Mouse (Mus musculus): ENCODE measurements around the gene Scn2a. TPM values are rescaled to one million over a fixed set of nuclear protein-coding genes. Genes with fewer than 3 reads are reported as not detected.

Gene Scn2a
- total and polyA plus RNA-seq, 3 experiments = 0.59 to 4.8 (median 2.3) TPM

- no peak for DNase-seq (ENCODE audit: extremely low read depth)
- Histone ChIP-seq H3K27me3 (replicated peaks) (no peaks in the 10 kb centered on the region), H3K4me2 (ENCODE audit: insufficient read depth, low read depth, poor library complexity, severe bottlenecking) (no peak overlapping the region), H3K4me1 (ENCODE audit: control insufficient read depth in 1 of 2, insufficient read depth in 2 of 2) (peaks cover 2 to 8% of the 10 kb centered on the region in 2 experiments; a peak in 3 of 4 replicates), H3K9me3 (replicated peaks; ENCODE audit: low read length) (no peaks in the 10 kb centered on the region), H3K9ac (ENCODE audit: insufficient read depth, low read depth) (no peak overlapping the region), H3K4me3 (replicated peaks in 1 of 3; ENCODE audit: low read depth in 2 of 3, low read length in 2 of 3, poor library complexity in 1 of 3) (no peak overlapping the region), H3K27ac (ENCODE audit: insufficient read depth, low read depth) (no peak overlapping the region), H3K79me2 (replicated peaks; ENCODE audit: control insufficient read depth, extremely low read depth, insufficient read depth, poor library complexity, severe bottlenecking) (no peaks in the 10 kb centered on the region), H3K36me3 (replicated peaks in 1 of 2; ENCODE audit: control insufficient read depth in 1 of 2, insufficient read depth in 1 of 2, low read length in 1 of 2) (no peaks in the 10 kb centered on the region)
- in situ Hi-C loops (cut with MboI; ENCODE audit: low pct_ligation_motif_present, low pct_unique_long_range_greater_than_20kb, low sequenced_read_pairs) (no loop called here), dilution Hi-C loops (cut with MboI; ENCODE audit: extremely low pct_ligation_motif_present, extremely low pct_unique_long_range_greater_than_20kb, low sequenced_read_pairs) (no loop called here)
- no peak for TF ChIP-seq ZNF384 (IDR thresholded peaks at IDR 0.05; ENCODE audit: low read depth, low read length)
- no peak for TF ChIP-seq SIN3A (IDR thresholded peaks at IDR 0.05; ENCODE audit: low read length)
- no peak for TF ChIP-seq ETS1 (conservative IDR thresholded peaks at IDR 0.05; ENCODE audit: low read depth, low read length)
- no peak for TF ChIP-seq EP300 (IDR thresholded peaks at IDR 0.05; ENCODE audit: low read length)
- TF ChIP-seq HCFC1 (IDR thresholded peaks at IDR 0.05; ENCODE audit: low read depth, low read length) = no peak
- no peak for TF ChIP-seq POLR2AphosphoS2 (IDR thresholded peaks at IDR 0.05; ENCODE audit: low read depth, low read length)
- no peak for TF ChIP-seq PAX5 (IDR thresholded peaks at IDR 0.05; ENCODE audit: low read length)
- no peak for TF ChIP-seq NELFE (IDR thresholded peaks at IDR 0.05; ENCODE audit: low read depth, low read length)
Measured at GRCm38 (mm10) chr2:65665180-65665579, 44.6 kb downstream of the Scn2a start.

- in situ Hi-C loops (cut with MboI; ENCODE audit: low pct_ligation_motif_present, low pct_unique_long_range_greater_than_20kb, low sequenced_read_pairs) = no loop called here
- H3K4me3 ChIP-seq (replicated peaks in 1 of 3; ENCODE audit: low read depth in 2 of 3, low read length in 2 of 3, poor library complexity in 1 of 3) = peak overlapping the region in 1 of 3 experiments; percentile 56
Measured at GRCm38 (mm10) chr2:65667590-65668436, 47.2 kb downstream of the Scn2a start.

More at GRCm38 (mm10) chr2:65667590-65668436, 47.2 kb downstream of the Scn2a start:
- Histone ChIP-seq H3K27me3 (replicated peaks) (no peaks in the 10 kb centered on the region), H3K9me3 (replicated peaks; ENCODE audit: low read length) (no peaks in the 10 kb centered on the region), H3K36me3 (replicated peaks in 1 of 2; ENCODE audit: control insufficient read depth in 1 of 2, insufficient read depth in 1 of 2, low read length in 1 of 2) (no peaks in the 10 kb centered on the region), H3K4me2 (ENCODE audit: insufficient read depth, low read depth, poor library complexity, severe bottlenecking) (peak overlapping the region; percentile 62; the same call in 1 of the 2 replicates), H3K9ac (ENCODE audit: insufficient read depth, low read depth) (no peak overlapping the region), H3K27ac (ENCODE audit: insufficient read depth, low read depth) (no peak overlapping the region), H3K4me1 (ENCODE audit: control insufficient read depth in 1 of 2, insufficient read depth in 2 of 2) (peaks cover 2 to 18% of the 10 kb centered on the region in 2 experiments; a peak in 3 of 4 replicates), H3K79me2 (replicated peaks; ENCODE audit: control insufficient read depth, extremely low read depth, insufficient read depth, poor library complexity, severe bottlenecking) (no peaks in the 10 kb centered on the region)
- DNase-seq (ENCODE audit: extremely low read depth) = no peak
- TF ChIP-seq NRF1 (IDR thresholded peaks at IDR 0.05; ENCODE audit: low read depth, low read length) (no peak), MAFK (IDR thresholded peaks at IDR 0.05; ENCODE audit: insufficient replicate concordance, low read length) (no peak), CTCF (conservative IDR thresholded peaks at IDR 0.05 in 1 of 2, IDR thresholded peaks at IDR 0.05 in 1 of 2; ENCODE audit: low read depth in 2 of 2, low read length in 2 of 2) (no peak), SIN3A (IDR thresholded peaks at IDR 0.05; ENCODE audit: low read length) (no peak), GABPA (IDR thresholded peaks at IDR 0.05; ENCODE audit: insufficient replicate concordance, low read depth, low read length) (no peak), HCFC1 (IDR thresholded peaks at IDR 0.05; ENCODE audit: low read depth, low read length) (no peak), POLR2A (IDR thresholded peaks at IDR 0.05; ENCODE audit: low read depth, low read length) (no peak), ZMIZ1 (IDR thresholded peaks at IDR 0.05; ENCODE audit: low read depth, low read length) (no peak), RAD21 (IDR thresholded peaks at IDR 0.05; ENCODE audit: low read depth, low read length) (no peak), ZKSCAN1 (IDR thresholded peaks at IDR 0.05; ENCODE audit: borderline replicate concordance, low read depth, low read length) (no peak), JUND (conservative IDR thresholded peaks at IDR 0.05; ENCODE audit: low read depth, low read length) (no peak), KAT2A (IDR thresholded peaks at IDR 0.05; ENCODE audit: insufficient replicate concordance, low read length) (no peak)
- dilution Hi-C loops (cut with MboI; ENCODE audit: extremely low pct_ligation_motif_present, extremely low pct_unique_long_range_greater_than_20kb, low sequenced_read_pairs) = no loop called here
